Comparison of ENCODE assay signal across 24 mouse cellular contexts in the genomic region with DNA sequence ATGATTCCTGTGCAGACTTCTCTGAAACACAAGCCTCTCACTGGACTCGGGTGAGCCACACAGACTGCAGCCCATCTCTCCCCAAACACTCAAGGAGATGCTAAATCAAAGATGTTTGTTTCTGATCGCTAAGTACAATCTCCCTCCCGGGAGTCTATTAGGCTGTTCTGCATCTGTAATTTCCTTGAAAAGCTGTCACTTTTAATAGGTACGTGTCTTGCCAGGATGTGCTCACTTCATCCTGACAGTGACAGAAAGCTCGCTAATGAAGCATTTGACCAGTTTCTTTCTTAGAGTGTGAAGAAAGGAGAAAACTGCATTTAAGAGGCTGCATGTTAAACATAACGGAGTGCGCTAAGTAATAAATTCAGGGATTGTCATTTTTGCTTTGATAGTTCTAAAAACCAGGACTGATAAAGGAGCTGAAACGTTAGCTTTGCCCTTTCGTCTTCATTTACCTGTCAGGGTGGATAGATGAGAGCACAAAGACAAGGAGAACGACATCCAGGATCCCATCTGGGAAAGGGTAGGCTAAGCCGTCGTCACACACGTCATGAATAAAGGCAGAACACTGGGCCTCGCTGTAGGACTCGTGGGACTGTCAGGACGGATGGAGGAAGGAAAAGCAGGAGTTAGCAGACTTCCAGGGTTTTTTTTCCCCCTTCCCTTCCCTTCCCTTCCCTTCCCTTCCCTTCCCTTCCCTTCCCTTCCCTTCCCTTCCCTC.
A peak's percentile ranks its signal among the peaks of the same experiment; 100 is the strongest.
DNase-seq lines count a peak whose midpoint lies in the region; ATAC-seq and TF ChIP-seq lines count a peak whose summit lies in the region.
"Had no signal": no experiment of that assay in that cellular context is flagged by ENCODE, and none has a peak within 500 bp of the region (broad histone marks: within the 10 kb centered on the region; RNA-seq: fewer than 3 reads in every experiment).

No protein-coding gene starts in this region.

- no peak for TF ChIP-seq POLR2A in brain, embryonic 14.5 days (IDR thresholded peaks at IDR 0.05; ENCODE audit: borderline replicate concordance, extremely low read depth, insufficient read depth, insufficient read length, poor library complexity, severe bottlenecking)

- H3K4me3 ChIP-seq in hindbrain, embryonic 15.5 days, result no peak overlapping the region
- H3K4me3 ChIP-seq in hindbrain, embryonic 10.5 days, result no peak overlapping the region
- H3K4me3 ChIP-seq in forebrain, embryonic 14.5 days (ENCODE audit: low read depth, low read length), result no peak overlapping the region
- H3K4me3 ChIP-seq in midbrain, embryonic 14.5 days (replicated peaks; ENCODE audit: low read depth, low read length), result no peak overlapping the region
- H3K4me3 ChIP-seq: embryonic facial prominence, embryonic 10.5 days; heart, adult 2 months; heart, embryonic 13.5 days; limb, embryonic 10.5 days; liver, embryonic 15.5 days; lung, embryonic 15.5 days; megakaryocyte, embryonic 14.5 days; myocyte had no signal

- H3K9me3 ChIP-seq in hindbrain, embryonic 15.5 days, result no peaks in the 10 kb centered on the region
- H3K9me3 ChIP-seq in hindbrain, embryonic 10.5 days, result no peaks in the 10 kb centered on the region
- no peaks in the 10 kb centered on the region for H3K9me3 ChIP-seq in forebrain, embryonic 14.5 days (replicated peaks; ENCODE audit: control insufficient read depth, low read length)
- no peaks in the 10 kb centered on the region for H3K9me3 ChIP-seq in midbrain, embryonic 14.5 days (ENCODE audit: control insufficient read depth, low read length)
- H3K9me3 ChIP-seq: embryonic facial prominence, embryonic 10.5 days; heart, embryonic 13.5 days; limb, embryonic 10.5 days; liver, embryonic 15.5 days; lung, embryonic 15.5 days; megakaryocyte, embryonic 14.5 days had no signal

- 0 out of 2 replicates have a peak overlapping the region, but pooled peaks have one; percentile 4 for H3K9ac ChIP-seq in hindbrain, embryonic 15.5 days
- H3K9ac ChIP-seq in forebrain, embryonic 14.5 days (ENCODE audit: low read length), result peak overlapping the region; percentile 9; the same call in 1 of the 2 replicates
- H3K9ac ChIP-seq in midbrain, embryonic 14.5 days (replicated peaks; ENCODE audit: low read length), result no peak overlapping the region
- H3K9ac ChIP-seq: heart, embryonic 13.5 days; liver, embryonic 15.5 days; lung, embryonic 15.5 days had no signal

- H3K27ac ChIP-seq in hindbrain, embryonic 15.5 days (replicated peaks), result no peak overlapping the region
- H3K27ac ChIP-seq in hindbrain, embryonic 10.5 days, result no peak overlapping the region
- peak overlapping the region; percentile 50; the same call in 1 of the 2 replicates for H3K27ac ChIP-seq in forebrain, embryonic 14.5 days (ENCODE audit: low read depth, low read length)
- peak overlapping the region; percentile 52; the same call in 1 of the 2 replicates for H3K27ac ChIP-seq in midbrain, embryonic 14.5 days (replicated peaks; ENCODE audit: low read depth, low read length)
- H3K27ac ChIP-seq: embryonic facial prominence, embryonic 10.5 days; heart, adult 2 months; heart, embryonic 13.5 days; kidney, postnatal 0 days; limb, embryonic 10.5 days; liver, embryonic 15.5 days; lung, embryonic 15.5 days had no signal

- no peak for DNase-seq in hindbrain, embryonic 10.5 days (ENCODE audit: low spot score)
- peak; percentile 81 for DNase-seq in brain, embryonic 14.5 days (ENCODE audit: low read depth)
- peak; percentile 67 for DNase-seq in forebrain, embryonic 14.5 days (ENCODE audit: low spot score)
- peak; percentile 53 for DNase-seq in midbrain, embryonic 14.5 days
- DNase-seq in cerebellum, adult 18-20 months, result no peak
- DNase-seq: adrenal gland, adult 2 months; cerebellum, adult 9-11 months; gastrocnemius, postnatal 14 days; heart, adult 2 months; heart, postnatal 14 days; kidney, adult 18-20 months; liver; lung, postnatal 36 days had no signal

- H3K4me2 ChIP-seq in hindbrain, embryonic 15.5 days, result peak overlapping the region; percentile 23
- peak overlapping the region; percentile 10; the same call in 1 of the 2 replicates for H3K4me2 ChIP-seq in forebrain, embryonic 14.5 days (ENCODE audit: low read length)
- H3K4me2 ChIP-seq in midbrain, embryonic 14.5 days (ENCODE audit: low read length), result peak overlapping the region; percentile 40
- H3K4me2 ChIP-seq: heart, embryonic 13.5 days; liver, embryonic 15.5 days; lung, embryonic 15.5 days had no signal

- ATAC-seq in hindbrain, embryonic 15.5 days (ENCODE audit: low FRiP score, low read depth), result no peak; the same call in 1 of the 2 replicates
- peak; percentile 55; the same call in 1 of the 2 replicates for ATAC-seq in forebrain, embryonic 14.5 days
- ATAC-seq in midbrain, embryonic 14.5 days (ENCODE audit: low FRiP score, low TSS enrichment), result no peak
- ATAC-seq in monocyte, adult 5-6 weeks (replicated peaks; ENCODE audit: insufficient number of reproducible peaks, low FRiP score, low TSS enrichment, poor library complexity, severe bottlenecking), result no peak
- ATAC-seq: inflammation-experienced regulatory T-cells, adult 6 months had no signal

- no peaks in the 10 kb centered on the region for H3K27me3 ChIP-seq in hindbrain, embryonic 15.5 days
- no peaks in the 10 kb centered on the region for H3K27me3 ChIP-seq in hindbrain, embryonic 10.5 days (ENCODE audit: insufficient read depth, poor library complexity, severe bottlenecking)
- H3K27me3 ChIP-seq in forebrain, embryonic 14.5 days (replicated peaks; ENCODE audit: control insufficient read depth, insufficient read depth, low read length), result no peaks in the 10 kb centered on the region
- no peaks in the 10 kb centered on the region for H3K27me3 ChIP-seq in midbrain, embryonic 14.5 days (ENCODE audit: control insufficient read depth, insufficient read depth, low read length)
- H3K27me3 ChIP-seq: heart, embryonic 13.5 days; liver, embryonic 15.5 days; lung, embryonic 15.5 days; megakaryocyte, embryonic 14.5 days had no signal

- no peaks in the 10 kb centered on the region for H3K36me3 ChIP-seq in hindbrain, embryonic 15.5 days
- H3K36me3 ChIP-seq in hindbrain, embryonic 10.5 days, result no peaks in the 10 kb centered on the region
- no peaks in the 10 kb centered on the region for H3K36me3 ChIP-seq in forebrain, embryonic 14.5 days (ENCODE audit: control insufficient read depth, insufficient read depth, low read length)
- H3K36me3 ChIP-seq in midbrain, embryonic 14.5 days (ENCODE audit: control insufficient read depth, insufficient read depth, low read length), result no peaks in the 10 kb centered on the region
- H3K36me3 ChIP-seq: embryonic facial prominence, embryonic 10.5 days; heart, embryonic 13.5 days; limb, embryonic 10.5 days; lung, embryonic 15.5 days had no signal

- peaks cover 6% of the 10 kb centered on the region; the same call in 1 of the 2 replicates for H3K4me1 ChIP-seq in hindbrain, embryonic 15.5 days (replicated peaks)
- H3K4me1 ChIP-seq in hindbrain, embryonic 10.5 days (replicated peaks), result no peaks in the 10 kb centered on the region; the same call in 1 of the 2 replicates
- H3K4me1 ChIP-seq in forebrain, embryonic 14.5 days (ENCODE audit: control insufficient read depth, insufficient read depth, low read length), result no peaks in the 10 kb centered on the region
- no peaks in the 10 kb centered on the region for H3K4me1 ChIP-seq in midbrain, embryonic 14.5 days (ENCODE audit: control insufficient read depth, insufficient read depth, low read length)

- no peak for TF ChIP-seq CTCF in brain, embryonic 14.5 days (IDR thresholded peaks at IDR 0.05; ENCODE audit: borderline replicate concordance, extremely low read depth, insufficient read depth, insufficient read length)

- WGBS in hindbrain, embryonic 15.5 days, result 54% methylated on average over 16 of the region's 16 CpGs
- WGBS in hindbrain, embryonic 10.5 days, result 82% methylated on average over 16 of the region's 16 CpGs
- WGBS in forebrain, embryonic 14.5 days, result 37% methylated on average over 16 of the region's 16 CpGs
- 45% methylated on average over 16 of the region's 16 CpGs for WGBS in midbrain, embryonic 14.5 days

Comparison
In these comparisons a context has a peak if more than half of its experiments do, and no peak if none do; other contexts are left out.
1. H3K27ac ChIP-seq: peak in forebrain, embryonic 14.5 days (single experiment) and midbrain, embryonic 14.5 days (single experiment); none in hindbrain, embryonic 15.5 days (single experiment) and hindbrain, embryonic 10.5 days (single experiment).
2. DNase-seq: peak in brain, embryonic 14.5 days (single experiment), forebrain, embryonic 14.5 days (single experiment) and midbrain, embryonic 14.5 days (single experiment); none in hindbrain, embryonic 10.5 days (single experiment) and cerebellum, adult 18-20 months (0 of 2).
3. Peak in every context shown above with its lines, with median percentiles within 50 percentile points of each other: H3K4me2 ChIP-seq.